Mouse (Mus musculus) cortical plate, adult 2 months (tissue): ENCODE data around the gene Ipcef1.

Experiments
- CTCF ChIP-seq: fragments of 200-500 bp; IDR thresholded peaks from 2 replicates; pipeline ENCODE4 v1.5.1; 2011; ENCODE audit warnings: mild to moderate bottlenecking, control low read depth, low read length; ENCODE audit not compliant: insufficient read depth; ENCODE audit errors: extremely low read depth
- POLR2A ChIP-seq: fragments of 200-500 bp; IDR thresholded peaks from 2 replicates; pipeline ENCODE4 v1.6.1; 2011; ENCODE audit warnings: mild to moderate bottlenecking, low read length, control low read depth; ENCODE audit not compliant: insufficient read depth; ENCODE audit errors: extremely low read depth

DNA sequence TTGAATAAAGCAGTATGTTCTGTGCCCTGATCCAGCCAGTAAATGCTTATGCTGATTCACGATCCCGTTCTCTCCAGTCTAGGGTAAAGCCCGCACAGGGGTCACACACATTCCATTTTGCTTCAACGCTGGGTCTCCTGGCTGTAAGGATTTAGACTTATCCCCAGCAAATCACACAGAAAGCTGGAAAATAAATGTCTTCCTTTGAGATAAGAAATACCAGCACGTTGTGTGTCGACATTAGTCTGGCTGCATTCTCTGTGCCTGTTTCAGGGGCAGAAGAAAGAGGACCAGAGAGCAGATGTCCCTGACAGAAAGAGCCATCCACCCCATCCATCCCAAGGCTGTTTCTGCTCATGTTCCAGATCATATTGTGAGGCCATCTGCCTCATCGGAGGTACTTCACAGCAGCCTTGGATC lies 25.1 kb upstream of the Ipcef1 start:
- TF ChIP-seq CTCF (no peak), POLR2A (no peak)
